Mouse (Mus musculus): Measurements from ENCODE around the gene Ptgr1. TPM values are rescaled to one million over a fixed set of nuclear protein-coding genes. Genes with fewer than 3 reads are reported as not detected.

The Ptgr1 gene
- total RNA-seq, 2 experiments from 2014 or later: 4.2 to 4.7 TPM

DNA sequence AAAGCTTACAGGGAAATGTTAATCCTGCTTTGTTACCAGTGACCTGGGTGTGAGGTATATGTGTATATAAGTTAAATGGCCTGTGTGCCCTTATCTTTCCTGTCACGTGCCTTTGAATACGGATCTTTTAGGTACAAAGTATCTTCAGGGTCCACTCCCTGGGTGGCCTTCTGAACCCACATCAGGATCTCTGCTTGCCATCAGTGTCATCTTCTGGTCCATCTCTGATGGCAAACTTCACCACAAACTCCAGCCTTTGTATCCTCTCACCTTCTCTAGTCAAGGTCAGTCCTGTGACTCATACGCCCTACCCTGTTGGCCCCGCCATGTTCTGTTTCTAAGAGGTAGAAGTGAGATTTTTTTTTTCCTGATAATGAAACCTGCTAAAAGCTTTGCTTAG, 7.8 kb upstream of the Ptgr1 start, which contains the start of gene Dnajc25:
Dnajc25 (plus strand) TSS at position 301 of the 400 bp plus-strand sequence.
- intact Hi-C loops (cut with DNase I): loop anchor here (10.0 kb wide), 1 partner anchor 730 kb away; no protein-coding TSS in a partner anchor
- no peak for DNase-seq (ENCODE audit: low spot score)

DNA sequence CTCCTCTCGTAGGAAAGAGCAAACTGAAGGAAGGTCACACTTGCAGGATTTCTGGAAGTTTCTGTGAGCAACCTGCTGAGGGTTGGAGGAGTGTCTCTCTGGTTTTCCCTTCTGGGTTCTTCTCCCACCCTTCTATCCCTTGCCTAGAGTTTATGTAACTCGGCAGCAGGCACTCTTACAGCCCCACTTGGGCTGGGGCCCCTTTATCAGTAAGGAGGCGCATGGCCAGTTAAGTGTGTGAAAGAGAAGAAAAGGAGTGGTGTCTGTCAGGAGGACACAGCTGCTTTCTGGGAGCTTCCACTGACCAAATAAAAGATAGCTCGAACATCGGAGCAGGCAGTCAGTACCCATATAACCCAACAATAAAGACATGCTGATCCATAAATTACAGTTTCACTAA, 5.3 kb upstream of the Ptgr1 start:
- DNase-seq (ENCODE audit: low spot score): no peak
- intact Hi-C loops (cut with DNase I): loop anchor here (10.0 kb wide), 1 partner anchor 727 kb away; no protein-coding TSS in a partner anchor

DNA sequence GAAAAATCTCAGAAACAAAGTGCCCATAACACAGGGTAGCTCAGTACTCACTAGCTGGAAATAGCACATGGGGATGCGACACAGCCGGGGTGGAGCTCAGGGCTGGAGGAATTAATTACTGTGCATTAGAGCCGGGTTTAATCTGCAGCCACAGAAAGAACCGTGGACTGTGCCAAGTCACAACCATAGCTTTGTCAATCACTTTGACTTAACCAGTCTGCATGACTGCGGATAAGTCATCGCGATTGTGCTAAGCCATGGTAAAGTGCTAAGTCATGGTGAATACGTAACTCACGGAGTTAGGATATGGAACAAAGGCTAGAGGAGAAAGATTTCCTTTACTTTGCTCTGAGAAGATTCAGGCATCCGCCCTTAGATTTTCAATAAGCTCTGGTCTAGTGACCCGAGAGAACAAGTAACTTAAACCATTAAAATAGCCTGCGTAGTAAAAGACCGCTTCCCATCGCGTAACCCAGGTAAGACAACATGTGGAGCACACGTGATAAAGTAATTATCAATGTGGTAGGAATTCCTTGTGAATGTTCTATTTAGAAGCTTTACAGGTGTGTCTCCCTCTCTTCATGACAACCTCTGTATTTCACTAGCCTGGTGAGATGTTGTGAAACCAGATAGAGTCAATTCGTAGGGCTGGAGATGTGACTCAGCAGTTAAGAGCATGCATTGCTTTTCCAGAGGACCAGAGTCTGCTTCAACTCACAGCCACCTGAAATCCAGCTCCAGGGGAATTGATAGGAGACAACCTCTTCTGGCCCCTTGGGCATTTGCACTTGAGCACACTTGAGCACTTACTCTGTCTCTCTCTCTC, 3.9 kb upstream of the Ptgr1 start:
- DNase-seq (ENCODE audit: low spot score): no peak
- intact Hi-C loops (cut with DNase I): loop anchor here (10.0 kb wide), 1 partner anchor 726 kb away; no protein-coding TSS in a partner anchor

DNA sequence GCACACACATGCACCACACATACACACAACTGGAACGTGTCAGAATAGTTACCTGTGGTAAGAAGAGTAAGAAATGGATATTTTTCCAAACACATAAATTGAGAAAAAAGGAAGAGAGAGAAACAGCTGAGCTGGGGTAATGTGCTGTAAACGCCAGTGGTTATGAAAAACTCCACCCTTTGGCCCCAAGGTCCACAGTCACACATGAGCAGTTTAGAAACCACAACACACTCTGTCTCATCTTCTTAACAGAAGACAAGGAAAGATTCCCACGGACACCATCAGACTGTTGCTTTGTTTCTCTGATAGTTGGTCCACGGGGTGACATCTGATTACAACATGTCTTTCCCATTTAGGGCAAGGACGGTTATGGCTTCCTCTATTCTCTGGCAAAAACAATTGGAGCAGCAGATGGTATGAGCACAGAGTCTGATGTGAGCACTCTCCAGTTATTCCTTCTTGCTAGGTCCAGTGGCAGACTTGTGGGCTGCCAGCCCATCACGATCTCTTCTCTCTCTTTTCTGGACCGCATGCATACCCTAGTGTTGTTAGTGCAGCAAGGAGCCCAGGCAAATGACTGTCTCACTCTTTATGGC, 2.5 kb upstream of the Ptgr1 start:
- intact Hi-C loops (cut with DNase I): loop anchor here (5.0 kb wide), 1 partner anchor 348 kb away; no protein-coding TSS in a partner anchor
- DNase-seq (ENCODE audit: low spot score): no peak

DNA sequence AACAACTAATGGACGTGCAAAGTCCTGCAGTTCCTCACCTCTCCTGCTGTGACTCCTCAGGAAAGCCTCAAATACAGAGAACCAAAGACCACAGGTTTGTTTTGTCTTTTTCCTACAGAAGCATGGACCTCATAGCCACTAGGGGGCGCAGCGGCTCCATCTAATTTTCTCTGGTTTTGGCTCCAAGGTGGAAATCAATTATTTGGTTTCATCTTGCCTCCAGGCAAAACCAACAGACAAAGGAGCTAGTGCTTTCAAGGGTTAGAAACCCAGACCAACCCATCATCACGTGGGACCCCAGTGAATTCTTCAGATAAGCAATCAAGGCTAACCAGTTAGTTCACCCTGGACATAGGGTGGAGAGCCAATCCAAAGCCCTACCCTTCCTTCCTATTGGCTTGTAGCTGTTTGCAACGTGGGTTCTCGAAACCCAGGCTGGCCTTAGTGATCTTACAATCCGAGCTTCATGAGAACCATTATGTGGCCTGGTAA, 1.7 kb downstream of the Ptgr1 start:
- intact Hi-C loops (cut with DNase I): loop anchor here (1.0 to 5.0 kb wide), 2 partner anchors 14 to 352 kb away; no protein-coding TSS in a partner anchor
- DNase-seq (ENCODE audit: low spot score): peak; percentile 32

DNA sequence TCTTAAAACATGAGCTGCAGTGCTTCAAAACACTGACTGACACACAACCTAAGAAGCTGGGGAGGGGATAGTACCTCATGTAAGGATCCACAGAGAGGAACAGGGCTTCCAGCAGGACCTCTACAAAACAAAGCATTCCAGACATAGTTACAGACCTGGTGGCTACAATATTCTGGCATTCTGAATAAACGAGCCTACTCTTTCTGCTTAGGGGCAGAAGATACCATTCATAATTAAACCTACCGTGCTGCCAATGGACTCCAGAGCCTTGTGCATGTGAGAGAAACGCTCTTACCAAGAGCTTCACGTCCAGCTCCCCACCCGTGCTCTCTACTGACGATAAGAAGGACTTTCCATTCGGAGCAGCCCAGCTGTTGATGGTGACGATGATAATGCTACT, 4.1 kb downstream of the Ptgr1 start:
- intact Hi-C loops (cut with DNase I): no loop called here
- no peak for DNase-seq (ENCODE audit: low spot score)

DNA sequence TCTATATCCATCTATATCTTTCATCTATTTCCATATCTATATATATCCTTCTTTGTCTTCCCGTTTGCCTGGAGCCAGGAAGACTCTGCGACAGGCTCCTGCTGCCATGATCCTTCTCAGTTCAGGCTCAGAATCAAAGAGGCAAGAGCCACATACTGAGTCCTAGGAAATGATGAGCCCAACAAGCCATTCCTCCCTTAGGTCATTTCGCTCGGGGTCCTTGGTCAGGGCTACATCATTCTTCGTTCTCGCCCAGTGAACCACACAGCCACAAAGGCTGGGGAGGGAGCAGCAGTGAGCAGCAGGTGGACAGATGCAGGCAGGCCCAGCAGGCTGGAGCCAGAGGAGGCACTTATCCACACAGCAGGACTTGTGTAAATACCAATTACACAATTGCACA, 5.5 kb downstream of the Ptgr1 start:
- intact Hi-C loops (cut with DNase I): no loop called here
- no peak for DNase-seq (ENCODE audit: low spot score)

DNA sequence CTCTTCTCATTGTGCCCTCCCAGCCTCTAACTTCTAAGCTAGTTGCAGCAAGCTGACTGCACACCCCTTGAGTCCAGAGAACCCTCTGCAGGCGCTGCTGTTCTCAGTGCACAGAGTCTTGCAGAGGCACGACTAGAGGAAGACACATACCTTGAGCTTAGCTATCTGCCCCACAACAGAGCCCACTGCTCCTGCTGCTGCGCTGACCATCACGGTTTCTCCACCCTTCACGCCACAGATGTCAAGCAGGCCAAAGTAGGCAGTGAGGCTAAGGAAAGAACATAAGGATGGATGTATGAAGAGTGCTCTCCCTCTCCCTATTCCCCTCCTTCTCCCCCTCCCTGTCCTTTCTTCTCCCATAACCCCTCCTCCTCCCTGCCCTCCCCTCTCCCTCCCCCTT, 11.2 kb downstream of the Ptgr1 start:
- intact Hi-C loops (cut with DNase I): no loop called here
- no peak for DNase-seq (ENCODE audit: low spot score)

DNA sequence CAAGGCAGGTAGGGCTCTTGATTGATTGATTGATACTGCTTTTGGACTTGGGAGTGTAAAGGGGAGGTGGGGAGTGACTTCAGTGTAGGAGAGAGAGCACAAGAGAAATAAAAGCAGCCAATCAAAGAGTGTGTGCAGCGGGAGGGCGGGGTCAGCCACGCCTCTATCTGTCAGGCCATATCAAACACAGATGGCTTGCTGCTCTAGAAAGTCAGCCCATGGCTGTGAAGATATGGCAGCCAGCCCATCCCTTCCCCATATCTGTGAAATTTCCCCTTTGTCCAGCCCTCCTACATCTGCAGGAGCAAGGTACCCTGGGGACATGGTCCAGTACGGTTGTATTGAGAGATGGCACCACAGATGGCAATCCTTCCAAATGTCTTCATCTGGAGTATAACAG, 16.2 kb downstream of the Ptgr1 start:
- intact Hi-C loops (cut with DNase I): no loop called here
- DNase-seq (ENCODE audit: low spot score): no peak

DNA sequence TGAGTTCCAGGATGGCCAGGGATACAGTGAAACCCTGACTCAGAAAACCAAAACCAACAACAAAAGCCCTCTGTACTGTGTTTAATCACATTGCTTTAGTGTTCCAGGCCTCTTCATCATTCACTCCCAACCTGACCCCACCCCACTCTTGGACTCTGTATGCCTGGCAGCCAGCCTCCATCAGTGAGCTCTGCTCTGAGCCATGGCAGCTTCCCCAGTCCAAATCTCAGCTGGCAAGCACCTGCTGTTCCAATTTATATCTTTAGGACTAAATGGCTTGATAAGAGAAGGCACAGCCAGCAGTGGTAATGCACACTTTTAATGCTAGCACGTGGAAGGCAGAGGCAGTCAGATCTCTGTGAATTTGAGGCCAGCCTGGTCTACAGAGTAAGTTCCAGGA, 21.8 kb downstream of the Ptgr1 start:
- intact Hi-C loops (cut with DNase I): no loop called here
- no peak for DNase-seq (ENCODE audit: low spot score)

DNA sequence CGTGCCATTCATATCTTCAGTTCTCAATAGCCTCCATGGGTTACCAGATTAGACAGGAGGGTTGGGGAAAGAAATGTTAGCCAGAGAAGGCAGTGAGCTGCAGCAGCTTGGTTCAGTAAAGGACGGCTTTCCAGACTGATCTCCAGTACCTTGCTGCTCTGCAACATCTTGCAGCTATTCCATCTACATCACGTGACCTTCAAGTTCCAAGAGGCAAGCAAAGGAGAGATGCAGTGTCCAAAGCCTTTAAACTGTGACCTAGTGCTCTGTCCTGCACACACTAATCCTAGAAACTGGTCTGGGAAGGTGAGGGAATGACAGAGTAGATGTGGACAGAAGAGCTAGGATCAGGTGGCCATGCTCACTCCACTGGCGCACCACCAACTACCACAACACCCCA, 23.6 kb downstream of the Ptgr1 start:
- intact Hi-C loops (cut with DNase I): no loop called here

DNA sequence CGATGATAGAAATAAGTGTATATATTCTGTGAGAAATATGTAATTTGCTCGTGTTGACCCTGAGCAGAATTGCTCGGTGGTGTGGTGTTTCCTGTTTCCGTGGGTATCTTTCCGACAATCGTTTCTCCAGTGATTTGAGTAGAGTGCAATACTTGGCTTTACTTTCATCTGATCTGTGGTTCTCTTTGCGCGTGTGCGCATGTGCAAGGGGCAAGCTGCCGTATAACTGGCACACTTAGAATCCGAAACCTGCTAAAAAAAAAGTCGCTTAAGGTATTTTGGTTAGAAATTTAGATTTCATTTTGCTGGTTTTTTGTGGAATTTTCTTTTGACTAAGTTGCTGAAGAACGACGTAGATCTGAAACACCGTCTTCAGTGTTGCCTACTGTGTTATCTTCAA, 25.2 kb downstream of the Ptgr1 start:
- no peak for DNase-seq (ENCODE audit: low spot score)
- intact Hi-C loops (cut with DNase I): no loop called here

More for the DNA sequence above, 23.6 kb downstream of the Ptgr1 start:
- DNase-seq (ENCODE audit: low spot score): no peak

DNA sequence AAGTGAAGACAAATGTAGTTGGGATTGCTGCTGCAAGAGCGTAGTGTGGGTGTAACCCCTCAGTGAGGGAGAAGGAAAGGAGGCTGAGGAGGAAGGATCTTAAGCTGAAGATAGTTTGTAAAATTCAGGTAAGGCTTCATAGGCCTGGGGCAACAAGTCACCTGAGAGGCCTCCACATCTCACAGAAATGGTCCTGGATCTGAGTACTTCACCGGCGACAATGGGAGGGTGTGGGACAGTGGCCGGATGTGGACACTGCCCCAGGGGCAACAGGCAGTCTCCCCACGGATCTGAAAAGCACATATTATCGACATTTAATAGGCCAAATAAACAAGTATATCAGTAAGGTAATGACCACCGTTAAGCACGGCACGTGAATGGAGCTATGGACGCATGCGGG, 34.3 kb downstream of the Ptgr1 start:
- intact Hi-C loops (cut with DNase I): no loop called here

DNA sequence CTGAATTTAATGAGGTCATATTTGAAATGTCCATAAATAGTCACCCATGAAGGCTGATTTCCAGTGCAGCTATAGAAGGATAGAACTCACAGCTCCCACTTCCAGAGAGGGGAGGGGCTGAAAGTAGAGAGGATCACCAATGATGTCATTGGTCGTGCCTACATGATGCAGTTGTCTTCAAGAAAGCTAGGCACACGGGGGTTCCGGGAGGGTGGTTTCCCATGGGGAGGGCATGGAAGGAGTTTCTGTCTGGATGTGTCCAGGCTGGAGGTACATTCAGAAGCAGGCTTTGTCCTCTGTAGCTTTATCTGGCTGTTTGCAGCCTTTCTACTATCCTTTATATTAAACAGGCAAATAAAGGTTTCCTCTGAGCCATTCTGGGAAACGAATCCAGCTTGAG, 38.5 kb downstream of the Ptgr1 start:
- no peak for DNase-seq (ENCODE audit: low spot score)
- intact Hi-C loops (cut with DNase I): no loop called here

More for the DNA sequence above, 34.3 kb downstream of the Ptgr1 start:
- no peak for DNase-seq (ENCODE audit: low spot score)

DNA sequence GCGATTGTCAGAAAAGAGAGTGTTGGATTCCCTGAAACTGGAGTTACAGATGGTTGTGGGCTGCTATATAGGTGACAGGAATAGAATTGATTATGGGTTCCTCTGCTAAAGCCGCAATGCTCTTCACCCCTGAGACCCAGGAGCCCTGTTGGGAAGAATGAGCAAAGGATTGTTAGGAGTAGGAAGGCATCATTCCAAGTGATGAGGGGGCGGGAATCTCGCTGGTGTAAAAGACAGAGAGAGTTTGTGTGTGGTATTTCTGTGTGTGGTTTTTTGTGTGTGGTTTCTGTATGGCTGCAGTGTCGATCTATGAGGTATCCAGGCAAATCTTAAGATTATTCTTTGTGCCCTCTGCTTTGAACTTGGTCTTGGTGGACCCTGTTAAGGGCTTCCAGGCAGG, 42.2 kb downstream of the Ptgr1 start:
- intact Hi-C loops (cut with DNase I): no loop called here
- DNase-seq (ENCODE audit: low spot score): no peak

DNA sequence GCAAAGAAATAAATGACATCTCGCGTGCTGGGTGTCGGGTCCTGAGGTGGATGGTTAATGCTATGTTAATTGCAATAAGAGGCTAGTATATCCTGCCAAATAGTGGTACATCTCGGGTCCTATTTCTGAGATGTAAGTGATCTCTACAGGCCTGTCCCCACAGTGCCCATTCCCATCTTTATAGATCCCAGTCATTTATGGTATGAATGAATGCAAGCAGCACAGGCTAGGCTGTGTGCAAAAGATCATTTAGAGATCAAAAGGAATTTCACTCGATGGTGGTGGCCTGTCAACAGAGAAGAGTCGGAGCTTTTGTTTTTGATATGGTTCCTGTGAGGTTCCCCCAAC, 42.7 kb downstream of the Ptgr1 start:
- no peak for DNase-seq (ENCODE audit: low spot score)
- intact Hi-C loops (cut with DNase I): no loop called here

DNA sequence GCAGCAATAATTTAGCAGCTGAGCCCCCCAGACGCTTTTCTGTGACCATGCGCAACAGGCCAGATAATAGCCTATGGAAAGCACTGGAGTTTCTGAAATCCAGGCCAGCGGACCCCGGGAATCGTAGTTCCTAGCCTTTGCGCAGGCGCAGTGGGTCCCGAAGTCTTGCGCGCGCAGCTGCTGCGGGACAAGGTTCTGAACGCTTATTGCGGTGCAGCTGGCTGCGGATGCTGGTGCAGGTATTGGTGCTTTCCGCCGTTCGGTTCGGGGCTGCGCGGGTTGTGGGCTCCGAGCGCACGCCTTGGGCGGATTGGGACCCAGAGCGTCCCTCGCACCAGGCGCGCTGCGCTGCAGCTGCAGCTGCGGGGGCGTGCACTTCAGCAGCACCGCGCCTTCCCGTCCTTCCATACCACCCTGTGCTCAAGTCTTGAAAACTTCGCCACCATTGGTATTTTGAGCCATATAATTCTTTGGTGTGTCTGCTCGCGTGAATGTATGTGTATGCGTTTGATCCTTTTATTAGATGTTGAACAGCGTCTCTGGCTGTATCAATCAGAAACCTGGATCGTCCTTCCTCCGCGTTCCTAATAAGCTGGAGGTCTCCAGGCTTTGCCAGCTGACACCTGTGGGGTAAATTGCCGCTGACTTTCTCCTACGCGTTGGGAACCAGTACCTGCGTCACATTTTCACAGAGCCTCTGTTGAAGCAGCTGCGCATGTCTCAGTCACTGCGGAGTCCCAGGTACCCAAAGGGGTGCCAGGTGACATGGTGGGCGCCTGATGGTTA, 43.3 kb downstream of the Ptgr1 start, which contains the start of gene Zkscan16:
Zkscan16 (plus strand) TSS at position 209 of the 786 bp plus-strand sequence.
- DNase-seq (ENCODE audit: low spot score): peak; percentile 31
- intact Hi-C loops (cut with DNase I): no loop called here

DNA sequence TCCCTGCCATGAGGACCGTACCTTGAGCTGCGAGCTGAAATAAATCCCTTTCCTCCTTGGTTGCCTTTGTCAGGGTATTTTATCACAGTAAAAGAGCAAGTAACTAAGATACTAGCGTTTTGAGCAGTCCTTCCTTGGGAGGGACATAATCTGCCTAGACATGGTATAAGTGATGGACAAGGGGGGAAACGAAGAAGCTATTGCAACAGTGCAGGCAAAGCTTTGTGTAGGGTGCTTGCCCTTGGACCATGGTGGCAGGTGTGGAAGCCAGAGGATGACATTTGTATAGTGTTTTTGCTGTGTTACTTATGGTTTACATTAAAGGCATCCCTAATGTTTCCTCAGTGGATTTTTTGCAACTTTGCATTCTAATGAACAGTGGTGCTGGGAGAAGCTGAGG, 44.0 kb downstream of the Ptgr1 start:
- intact Hi-C loops (cut with DNase I): no loop called here
- DNase-seq (ENCODE audit: low spot score): no peak

DNA sequence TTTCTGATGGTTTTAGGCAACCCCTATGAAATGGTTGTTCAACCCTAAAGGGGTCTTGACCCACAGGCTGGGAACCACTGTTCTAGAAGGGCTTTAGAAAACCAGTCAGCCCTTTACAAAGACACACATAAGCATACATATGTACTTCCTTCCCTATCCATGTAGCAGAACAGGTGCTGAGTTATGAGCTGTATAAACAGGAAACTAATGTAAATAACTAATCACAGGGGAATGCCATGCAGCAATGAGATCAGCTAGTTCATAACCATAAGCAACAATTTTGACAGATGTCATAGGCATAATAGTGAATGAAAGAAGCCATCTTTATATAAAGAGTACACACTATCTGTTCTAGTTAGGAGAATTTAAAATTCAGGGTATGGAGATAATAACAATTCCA, 45.3 kb downstream of the Ptgr1 start:
- DNase-seq (ENCODE audit: low spot score): no peak
- intact Hi-C loops (cut with DNase I): no loop called here

DNA sequence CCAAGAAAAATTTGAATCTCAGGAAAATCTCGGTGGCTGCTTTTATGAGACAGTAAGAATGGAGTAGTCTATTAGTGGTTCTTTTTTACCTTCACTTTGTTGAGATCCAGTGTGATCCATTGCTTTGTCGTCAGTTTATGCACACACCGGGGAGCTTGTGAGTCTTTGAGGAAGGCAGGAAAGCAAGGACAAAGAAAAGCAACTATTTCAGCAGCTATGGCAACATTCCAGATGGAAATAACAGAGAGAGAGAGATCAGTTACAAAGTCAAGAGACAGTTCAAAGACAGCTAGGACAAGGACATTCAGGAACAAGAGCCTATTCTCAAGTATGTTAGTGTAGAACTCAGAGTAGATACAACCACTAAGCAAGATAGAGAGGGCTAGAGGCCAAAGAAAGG, 51.1 kb downstream of the Ptgr1 start:
- intact Hi-C loops (cut with DNase I): no loop called here
- no peak for DNase-seq (ENCODE audit: low spot score)
